Mouse (Mus musculus) ES-Bruce4 (cell line): ENCODE data around the gene Specc1.

Experiments used
- CTCF ChIP-seq: IDR thresholded peaks from one replicate; pipeline ENCODE4 v1.8.1; 2011; ENCODE audit warnings: low read depth, low read length
- POLR2A ChIP-seq: IDR thresholded peaks from one replicate; pipeline ENCODE4 v1.8.1; 2011; ENCODE audit warnings: low read length; ENCODE audit not compliant: insufficient read depth

GRCm38 (mm10) chr11:62131601-62132000 is 175.0 kb downstream of the Specc1 start:
- TF ChIP-seq CTCF (no peak), POLR2A (no peak)
